8 mouse cellular contexts compared by ENCODE assay signal in genomic region chr13:44501777-44502321, GRCm38 (mm10).
DNase-seq lines count a peak whose midpoint lies in the region; ATAC-seq and TF ChIP-seq lines count a peak whose summit lies in the region.

No protein-coding gene starts in this region.

- no peak overlapping the region for H3K27ac ChIP-seq in intestine, embryonic 15.5 days
- no peak overlapping the region for H3K27ac ChIP-seq in intestine, postnatal 0 days (ENCODE audit: low read depth, low read length)
- H3K27ac ChIP-seq in bone marrow macrophage, adult 2 months (ENCODE audit: insufficient read depth, low read depth, low read length), result peak overlapping the region; percentile 45
- H3K27ac ChIP-seq in heart, embryonic 14.5 days (replicated peaks in 1 of 2; ENCODE audit: control insufficient read depth in 1 of 2, insufficient read depth in 1 of 2, low read depth in 2 of 2, low read length in 2 of 2), result peak overlapping the region; percentile 82 to 84

- H3K4me1 ChIP-seq in intestine, embryonic 15.5 days (replicated peaks), result peaks cover 17% of the 10 kb centered on the region
- H3K4me1 ChIP-seq in intestine, postnatal 0 days (replicated peaks; ENCODE audit: control insufficient read depth, insufficient read depth, low read length), result 0 out of 2 replicates have a peak, but pooled peaks cover 3% of the 10 kb centered on the region
- peaks cover 42% of the 10 kb centered on the region for H3K4me1 ChIP-seq in bone marrow macrophage, adult 2 months (ENCODE audit: control insufficient read depth, insufficient read depth, low read length)
- H3K4me1 ChIP-seq in heart, embryonic 14.5 days (ENCODE audit: control insufficient read depth in 2 of 2, insufficient read depth in 2 of 2, low read length in 2 of 2), result peaks cover 17 to 20% of the 10 kb centered on the region in 2 experiments

- H3K9me3 ChIP-seq in intestine, embryonic 15.5 days, result no peaks in the 10 kb centered on the region
- no peaks in the 10 kb centered on the region for H3K9me3 ChIP-seq in intestine, postnatal 0 days (ENCODE audit: control insufficient read depth)
- H3K9me3 ChIP-seq in heart, embryonic 14.5 days (ENCODE audit: control insufficient read depth, low read length), result no peaks in the 10 kb centered on the region

- no peak overlapping the region for H3K4me2 ChIP-seq in intestine, embryonic 15.5 days (replicated peaks)
- H3K4me2 ChIP-seq in intestine, postnatal 0 days (replicated peaks; ENCODE audit: low read depth), result no peak overlapping the region
- H3K4me2 ChIP-seq in heart, embryonic 14.5 days (ENCODE audit: low read length), result no peak overlapping the region; the same call in 1 of the 2 replicates

- TF ChIP-seq CTCF in intestine, postnatal 0 days (IDR thresholded peaks at IDR 0.05; ENCODE audit: low read depth), result no peak
- no peak for TF ChIP-seq CTCF in bone marrow macrophage, adult 2 months (IDR thresholded peaks at IDR 0.05; ENCODE audit: low read depth, low read length)

- 0 out of 2 replicates have a peak, but pooled peaks have one; percentile 25 for ATAC-seq in intestine, embryonic 15.5 days
- no peak for ATAC-seq in intestine, postnatal 0 days
- ATAC-seq in heart, embryonic 14.5 days (ENCODE audit: insufficient number of reproducible peaks, insufficient read depth, low FRiP score, low read depth), result peak; percentile 75

- 56% methylated on average over 5 of the region's 5 CpGs for WGBS in intestine, embryonic 15.5 days
- 53% methylated on average over 5 of the region's 5 CpGs for WGBS in intestine, postnatal 0 days
- 36% methylated on average over 5 of the region's 5 CpGs for WGBS in heart, embryonic 14.5 days

- H3K4me3 ChIP-seq in intestine, embryonic 15.5 days (replicated peaks), result no peak overlapping the region
- H3K4me3 ChIP-seq in intestine, postnatal 0 days (ENCODE audit: low read depth, low read length), result no peak overlapping the region
- no peak overlapping the region for H3K4me3 ChIP-seq in bone marrow macrophage, adult 2 months (ENCODE audit: insufficient read depth, low read length)
- no peak overlapping the region for H3K4me3 ChIP-seq in heart, embryonic 14.5 days (ENCODE audit: control insufficient read depth in 1 of 2, insufficient read depth in 1 of 2, low read depth in 1 of 2, low read length in 2 of 2)

- H3K27me3 ChIP-seq in intestine, embryonic 15.5 days (replicated peaks), result no peaks in the 10 kb centered on the region
- H3K27me3 ChIP-seq in intestine, postnatal 0 days (replicated peaks; ENCODE audit: control insufficient read depth, insufficient read depth, low read length), result no peaks in the 10 kb centered on the region
- H3K27me3 ChIP-seq in heart, embryonic 14.5 days (ENCODE audit: control insufficient read depth, insufficient read depth, low read length), result no peaks in the 10 kb centered on the region

- TF ChIP-seq POLR2A in bone marrow macrophage, adult 2 months (IDR thresholded peaks at IDR 0.05; ENCODE audit: borderline replicate concordance, low read depth, low read length), result no peak

- no peak overlapping the region for H3K9ac ChIP-seq in intestine, embryonic 15.5 days
- no peak overlapping the region for H3K9ac ChIP-seq in intestine, postnatal 0 days (ENCODE audit: low read depth, low read length)
- no peak overlapping the region for H3K9ac ChIP-seq in heart, embryonic 14.5 days (ENCODE audit: low read length)

- H3K36me3 ChIP-seq in intestine, embryonic 15.5 days, result no peaks in the 10 kb centered on the region
- H3K36me3 ChIP-seq in intestine, postnatal 0 days (ENCODE audit: control insufficient read depth, insufficient read depth), result no peaks in the 10 kb centered on the region
- no peaks in the 10 kb centered on the region for H3K36me3 ChIP-seq in heart, embryonic 14.5 days (ENCODE audit: control insufficient read depth, insufficient read depth, low read length)

- DNase-seq in lung, postnatal 14 days, result peak; percentile 44
- peak; percentile 58 for DNase-seq in thymus, postnatal 25 days
- no peak for DNase-seq in left cerebral cortex, postnatal 14 days (ENCODE audit: low spot score in 2 of 2)
- no peak for DNase-seq in layer of hippocampus, postnatal 14 days (ENCODE audit: low spot score in 2 of 2)

- intact Hi-C loops in left cerebral cortex, postnatal 14 days (cut with DNase I), result no loop called here

Comparison
In these comparisons a context has a peak if more than half of its experiments do, and no peak if none do; other contexts are left out.
1. H3K27ac ChIP-seq: peak in bone marrow macrophage, adult 2 months (single experiment) and heart, embryonic 14.5 days (2 of 2); none in intestine, embryonic 15.5 days (single experiment) and intestine, postnatal 0 days (single experiment).
2. DNase-seq: peak in lung, postnatal 14 days (single experiment) and thymus, postnatal 25 days (single experiment); none in left cerebral cortex, postnatal 14 days (0 of 2) and layer of hippocampus, postnatal 14 days (0 of 2).